Mouse (Mus musculus) embryonic facial prominence, embryonic 13.5 days (tissue): ENCODE data around the gene Lrp1. TPM values are rescaled to one million over a fixed set of nuclear protein-coding genes. Genes with fewer than 3 reads are reported as not detected.

Source experiments
- ATAC-seq: fragments of 200-750 bp; cut with Nextera tagmentation; 2 replicates; pipeline ENCODE4 v1.8.0; 2017; ENCODE audit warnings: low read depth; ENCODE audit not compliant: insufficient number of reproducible peaks, insufficient read depth, low FRiP score, low TSS enrichment
- H3K27ac ChIP-seq: fragments of 300-500 bp; sonication (generic); 2 replicates; pipeline ENCODE4 v1.5.1; 2015; ENCODE audit warnings: moderate library complexity, mild to moderate bottlenecking, inconsistent platforms
- H3K27me3 ChIP-seq: fragments of 300-500 bp; sonication (generic); 2 replicates; pipeline ENCODE4 v1.6.1; 2015; ENCODE audit warnings: mild to moderate bottlenecking, inconsistent platforms
- H3K36me3 ChIP-seq: fragments of 300-500 bp; sonication (generic); 2 replicates; pipeline ENCODE4 v1.6.1; 2015; ENCODE audit warnings: mild to moderate bottlenecking, inconsistent platforms
- H3K4me1 ChIP-seq: fragments of 300-500 bp; sonication (generic); 2 replicates; pipeline ENCODE4 v1.6.1; 2015; ENCODE audit warnings: inconsistent platforms
- H3K4me2 ChIP-seq: fragments of 300-500 bp; sonication (generic); 2 replicates; pipeline ENCODE4 v1.6.1; 2015; ENCODE audit warnings: moderate library complexity, mild to moderate bottlenecking, inconsistent platforms
- H3K4me3 ChIP-seq: fragments of 300-500 bp; sonication (generic); 2 replicates; pipeline ENCODE4 v1.5.1; 2015; ENCODE audit warnings: mild to moderate bottlenecking, inconsistent platforms
- H3K9ac ChIP-seq: fragments of 300-500 bp; sonication (generic); 2 replicates; pipeline ENCODE4 v1.6.1; 2015; ENCODE audit warnings: mild to moderate bottlenecking, inconsistent platforms
- H3K9me3 ChIP-seq: fragments of 300-500 bp; sonication (generic); 2 replicates; pipeline ENCODE4 v1.6.1; 2016; ENCODE audit warnings: inconsistent platforms
- WGBS: fragments of 180-500 bp; shearing (Covaris S2); methylation state at CpG from one replicate; pipeline ENCODE4 v1.1.7; 2015; ENCODE audit warnings: mixed read lengths; 5-methylcytosine and 5-hydroxymethylcytosine counted together
- polyA plus RNA-seq: library from polyadenylated mRNA; unstranded; fragments of >200 nt; fragmentation: Nextera tagmentation; extraction: Ambion mirVana; gene quantifications from 2 replicates; pipeline ENCODE4 v1.2.1, GENCODE M21; 2015

The Lrp1 gene
- polyA plus RNA-seq, 1 experiment from 2014 or later = 139 TPM

DNA sequence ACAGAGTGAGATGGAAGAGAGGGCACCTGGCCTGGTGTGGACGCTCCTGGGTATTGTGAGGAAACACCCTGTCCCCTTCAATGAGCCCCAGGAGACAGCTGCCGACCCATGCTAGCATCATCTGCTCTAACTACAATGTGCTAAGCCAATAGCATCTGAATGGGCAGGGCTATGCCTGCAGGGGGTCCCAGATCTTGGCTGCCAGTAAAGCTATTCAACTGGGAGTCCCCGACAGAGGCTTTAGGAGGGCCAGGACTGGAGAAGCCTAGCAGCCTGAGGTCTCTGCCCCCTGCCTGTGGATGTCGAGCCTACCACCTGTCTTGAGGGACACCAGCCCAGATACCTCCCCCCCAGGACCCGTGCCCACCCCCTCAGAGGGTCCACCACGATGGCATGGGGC, 78.2 kb downstream of the Lrp1 start:
- no peak for ATAC-seq
- Histone ChIP-seq H3K27ac (no peak overlapping the region), H3K9ac (no peak overlapping the region), H3K4me3 (no peak overlapping the region), H3K4me1 (no peaks in the 10 kb centered on the region), H3K27me3 (peaks cover 4% of the 10 kb centered on the region; the same call in 1 of the 2 replicates), H3K9me3 (no peaks in the 10 kb centered on the region), H3K4me2 (no peak overlapping the region), H3K36me3 (peaks cover 95% of the 10 kb centered on the region)
- 52% methylated on average over 6 of the region's 6 CpGs for WGBS

- ATAC-seq = no peak
These were observed 78.9 kb downstream of the Lrp1 start for GRCm38 (mm10) chr10:127542084-127542483.

DNA sequence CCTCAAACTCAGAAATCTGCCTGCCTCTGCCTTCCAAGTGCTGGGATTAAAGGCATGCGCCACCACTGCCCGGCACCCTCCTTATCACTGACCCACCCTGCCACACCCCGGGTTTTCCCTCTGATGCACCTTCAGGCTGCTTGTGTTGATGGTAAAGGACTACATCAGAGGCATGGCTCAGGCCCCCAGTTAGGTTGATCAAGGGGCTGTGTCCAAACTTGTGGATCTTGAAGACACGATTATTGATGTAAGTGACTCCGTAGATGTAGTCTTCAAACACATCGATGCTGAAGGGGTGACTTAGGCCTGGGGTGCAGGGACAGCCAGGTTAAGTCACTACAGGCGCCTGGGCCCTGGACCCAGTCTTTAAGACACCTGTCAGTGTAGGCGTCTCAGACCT, 79.4 kb downstream of the Lrp1 start:
- WGBS = 94% methylated on average over 8 of the region's 8 CpGs
- no peak overlapping the region for H3K4me2 ChIP-seq
- no peaks in the 10 kb centered on the region for H3K9me3 ChIP-seq
- H3K27me3 ChIP-seq = peaks cover 10% of the 10 kb centered on the region
- H3K4me3 ChIP-seq = no peak overlapping the region
- ATAC-seq = no peak
- H3K4me1 ChIP-seq = no peaks in the 10 kb centered on the region
- H3K9ac ChIP-seq = no peak overlapping the region
- no peak overlapping the region for H3K27ac ChIP-seq
- peaks cover 83% of the 10 kb centered on the region for H3K36me3 ChIP-seq

More at GRCm38 (mm10) chr10:127542084-127542483, 78.9 kb downstream of the Lrp1 start:
- H3K9ac ChIP-seq = no peak overlapping the region
- H3K27ac ChIP-seq = no peak overlapping the region
- H3K4me1 ChIP-seq = no peaks in the 10 kb centered on the region
- peaks cover 5% of the 10 kb centered on the region for H3K27me3 ChIP-seq
- 75% methylated on average over 13 of the region's 13 CpGs for WGBS
- H3K4me2 ChIP-seq = no peak overlapping the region
- no peaks in the 10 kb centered on the region for H3K9me3 ChIP-seq
- H3K4me3 ChIP-seq = no peak overlapping the region
- H3K36me3 ChIP-seq = peaks cover 89% of the 10 kb centered on the region

DNA sequence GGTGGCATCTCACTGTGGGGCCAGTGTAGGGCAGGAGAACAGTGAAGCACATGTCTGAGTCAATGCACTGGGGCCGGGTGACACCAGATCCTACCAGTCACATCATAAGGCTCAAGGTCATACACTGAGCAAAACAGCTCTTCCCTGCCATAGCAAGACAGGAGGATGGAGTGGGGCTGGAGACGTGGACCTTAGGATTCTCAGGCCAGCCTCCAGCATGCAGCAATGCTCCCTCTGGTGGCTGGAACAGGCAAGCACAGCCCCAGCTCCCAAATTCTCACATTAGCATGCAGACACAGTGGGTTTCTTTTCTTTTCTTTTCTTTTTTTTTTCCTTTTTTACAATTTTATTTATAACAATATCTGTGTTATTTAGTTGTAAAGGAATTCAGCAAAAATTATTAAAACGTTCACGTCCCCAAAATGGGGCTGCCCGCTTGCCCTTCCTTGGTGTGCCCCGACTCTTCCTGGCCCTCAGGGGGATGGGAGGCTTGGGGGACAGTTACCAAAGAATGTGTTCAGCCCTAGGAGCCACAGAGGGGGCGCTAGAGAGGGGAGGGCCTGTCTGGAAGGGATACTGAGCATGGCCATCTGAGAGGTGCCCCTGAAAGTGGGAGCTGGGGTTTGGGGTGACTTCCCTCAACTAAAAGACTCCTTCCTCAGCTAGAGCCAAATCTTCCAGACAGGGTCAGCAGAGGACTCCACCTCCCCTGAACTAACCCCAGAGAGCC, 82.9 kb downstream of the Lrp1 start:
- ATAC-seq = no peak
- no peak overlapping the region for H3K27ac ChIP-seq
- H3K36me3 ChIP-seq = peaks cover 48% of the 10 kb centered on the region
- H3K4me3 ChIP-seq = no peak overlapping the region
- H3K27me3 ChIP-seq = peaks cover 45% of the 10 kb centered on the region
- no peak overlapping the region for H3K9ac ChIP-seq
- H3K9me3 ChIP-seq = no peaks in the 10 kb centered on the region
- H3K4me1 ChIP-seq = peaks cover 18% of the 10 kb centered on the region
- WGBS = 24% methylated on average over 7 of the region's 7 CpGs
- H3K4me2 ChIP-seq = no peak overlapping the region

- no peak for ATAC-seq
- peaks cover 24% of the 10 kb centered on the region for H3K4me1 ChIP-seq
- no peaks in the 10 kb centered on the region for H3K9me3 ChIP-seq
- H3K27ac ChIP-seq = no peak overlapping the region
- H3K4me3 ChIP-seq = no peak overlapping the region
- no peak overlapping the region for H3K9ac ChIP-seq
- no peak overlapping the region for H3K4me2 ChIP-seq
- peaks cover 35% of the 10 kb centered on the region for H3K36me3 ChIP-seq
- H3K27me3 ChIP-seq = peaks cover 58% of the 10 kb centered on the region
- 8% methylated on average over 8 of the region's 8 CpGs for WGBS
These were observed 84.2 kb downstream of the Lrp1 start for GRCm38 (mm10) chr10:127536586-127537314.

DNA sequence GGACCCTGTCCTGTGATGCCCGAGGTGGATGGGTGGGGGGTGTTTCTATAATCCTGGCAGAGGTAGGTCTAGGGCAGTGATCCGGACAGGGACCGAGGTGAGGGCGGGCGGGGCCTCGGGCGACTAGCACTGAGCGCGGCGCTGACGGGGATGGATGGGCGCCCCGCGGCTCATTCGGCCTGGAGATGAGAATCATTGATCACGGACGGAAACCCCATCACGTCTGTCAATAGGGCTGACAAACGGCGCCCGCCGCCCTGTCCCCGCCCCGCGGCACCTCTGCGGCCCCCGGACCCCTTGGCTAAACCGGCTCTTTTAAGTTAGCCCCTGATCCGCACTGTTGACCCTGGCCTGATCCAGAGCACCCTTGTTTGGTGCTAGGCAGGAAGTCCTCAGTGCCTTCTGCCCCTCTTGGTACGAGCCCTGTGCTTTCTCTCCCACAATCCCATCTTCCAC, 86.0 kb downstream of the Lrp1 start:
- peaks cover 36% of the 10 kb centered on the region for H3K4me1 ChIP-seq
- H3K36me3 ChIP-seq = peaks cover 18% of the 10 kb centered on the region
- peak overlapping the region; percentile 84 for H3K4me2 ChIP-seq
- peak overlapping the region; percentile 56 for H3K9ac ChIP-seq
- ATAC-seq = no peak
- H3K9me3 ChIP-seq = no peaks in the 10 kb centered on the region
- 1% methylated on average over 30 of the region's 30 CpGs for WGBS
- H3K4me3 ChIP-seq = peak overlapping the region; percentile 50
- peaks cover 76% of the 10 kb centered on the region for H3K27me3 ChIP-seq
- H3K27ac ChIP-seq = no peak overlapping the region

DNA sequence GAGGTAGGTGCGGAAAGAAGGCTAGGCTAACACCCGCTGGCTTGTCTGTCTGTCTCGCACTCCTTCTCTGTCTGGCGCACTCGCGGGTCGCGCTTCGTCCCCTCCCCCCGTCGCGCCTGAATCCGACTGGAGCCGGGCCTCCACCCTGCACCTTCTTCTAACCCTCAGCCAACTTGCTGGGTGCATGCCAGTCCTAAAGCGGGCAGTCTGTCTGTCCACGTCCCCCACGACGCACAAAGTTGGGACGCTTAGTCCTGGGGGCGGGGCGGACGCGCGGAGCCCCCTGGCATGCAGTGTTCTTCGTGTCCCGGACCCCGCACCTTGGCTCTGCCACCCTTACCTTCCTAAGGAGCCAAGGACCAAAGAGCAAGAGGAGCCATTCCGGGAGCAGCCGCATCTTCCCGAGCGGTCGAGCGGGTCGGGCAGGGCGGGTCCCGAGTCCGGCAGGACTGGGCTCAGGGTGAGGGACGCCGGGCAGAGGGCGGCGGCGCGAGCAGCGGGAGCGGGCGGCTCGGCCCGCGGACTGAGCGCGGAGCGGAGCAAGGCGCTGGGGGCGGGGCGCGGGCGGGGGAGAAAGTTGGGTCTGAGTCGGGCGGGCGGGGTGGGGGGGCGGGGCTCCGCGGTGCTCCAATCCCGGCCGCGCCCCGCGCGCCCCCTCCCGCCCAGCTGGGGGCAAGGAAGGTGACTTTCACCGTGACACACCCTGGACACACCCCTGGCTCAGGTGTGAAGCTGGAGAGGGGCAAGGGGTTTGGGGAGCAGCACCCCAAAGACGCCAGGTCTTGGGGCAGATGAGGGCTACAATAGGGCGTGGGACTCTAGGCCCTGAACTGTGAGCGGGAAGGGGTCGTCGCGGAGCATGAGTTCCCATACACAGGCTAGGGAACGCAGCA, 86.7 kb downstream of the Lrp1 start, which contains the start of gene Nxph4:
TSS of gene Nxph4 (minus strand) at position 524 of the 893 bp plus-strand sequence.
- peaks cover 12% of the 10 kb centered on the region for H3K36me3 ChIP-seq
- peaks cover 83% of the 10 kb centered on the region for H3K27me3 ChIP-seq
- WGBS = under 1% methylated on average over 76 of the region's 78 CpGs
- ATAC-seq = no peak
- no peaks in the 10 kb centered on the region for H3K9me3 ChIP-seq
- no peak within 1 kb of the TSS for H3K27ac ChIP-seq
- peaks cover 40% of the 10 kb centered on the region for H3K4me1 ChIP-seq
- H3K4me3 ChIP-seq = peak within 1 kb of the TSS; percentile 50
- peak within 1 kb of the TSS; percentile 84 for H3K4me2 ChIP-seq
- H3K9ac ChIP-seq = peak within 1 kb of the TSS; percentile 56

DNA sequence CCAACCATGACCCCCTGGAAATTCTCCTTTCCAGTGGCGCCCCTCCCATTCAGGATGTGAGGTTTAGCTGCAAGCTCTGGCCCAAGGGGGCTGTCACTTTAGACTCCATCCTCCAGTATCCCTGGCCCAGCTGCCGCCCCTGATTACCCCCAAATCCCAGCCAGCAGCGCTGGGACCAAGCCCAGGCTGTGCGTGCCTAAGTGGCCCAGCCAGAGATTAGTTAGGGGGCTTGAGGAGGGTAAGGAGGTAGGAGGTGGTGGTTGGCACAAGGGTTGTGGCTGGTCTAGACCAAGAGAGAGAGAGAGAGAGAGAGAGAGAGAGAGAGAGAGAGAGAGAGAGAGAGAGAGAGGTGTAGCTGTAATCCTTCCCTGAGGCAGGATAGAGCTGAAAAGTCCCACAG, 89.4 kb downstream of the Lrp1 start:
- H3K4me2 ChIP-seq = peak overlapping the region; percentile 48; the same call in 1 of the 2 replicates
- H3K27me3 ChIP-seq = peaks cover 100% of the 10 kb centered on the region
- H3K27ac ChIP-seq = no peak overlapping the region
- H3K9ac ChIP-seq = no peak overlapping the region
- peaks cover 47% of the 10 kb centered on the region for H3K4me1 ChIP-seq
- H3K36me3 ChIP-seq = no peaks in the 10 kb centered on the region
- under 1% methylated on average over 4 of the region's 4 CpGs for WGBS
- H3K9me3 ChIP-seq = no peaks in the 10 kb centered on the region
- H3K4me3 ChIP-seq = peak overlapping the region; percentile 24; the same call in 1 of the 2 replicates
- no peak for ATAC-seq

DNA sequence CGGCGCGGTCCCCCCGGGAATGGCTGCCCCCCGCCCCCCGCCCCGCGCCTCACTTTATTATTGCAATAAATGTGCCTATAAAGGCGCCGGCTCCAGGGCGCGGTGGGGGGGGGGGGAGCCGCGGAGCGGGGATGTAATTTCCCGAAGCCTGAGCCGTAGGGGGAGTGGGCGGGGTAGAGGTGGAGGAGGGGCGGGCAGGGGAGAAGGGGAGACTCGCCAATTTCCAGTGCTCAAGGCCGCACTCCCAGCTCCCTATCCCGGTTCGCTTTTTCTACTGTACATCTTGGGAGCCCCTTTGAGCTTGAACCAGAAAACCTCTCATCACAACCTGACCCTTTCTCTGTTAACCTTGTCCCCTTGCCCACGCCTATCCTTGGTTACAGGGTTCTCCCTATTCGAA, 90.0 kb downstream of the Lrp1 start:
- H3K27me3 ChIP-seq = peaks cover 100% of the 10 kb centered on the region
- no peak overlapping the region for H3K27ac ChIP-seq
- H3K36me3 ChIP-seq = no peaks in the 10 kb centered on the region
- under 1% methylated on average over 18 of the region's 25 CpGs for WGBS
- no peak for ATAC-seq
- H3K4me2 ChIP-seq = peak overlapping the region; percentile 48
- peaks cover 53% of the 10 kb centered on the region for H3K4me1 ChIP-seq
- peak overlapping the region; percentile 24 for H3K4me3 ChIP-seq
- no peaks in the 10 kb centered on the region for H3K9me3 ChIP-seq
- H3K9ac ChIP-seq = 0 out of 2 replicates have a peak overlapping the region, but pooled peaks have one; percentile 32

DNA sequence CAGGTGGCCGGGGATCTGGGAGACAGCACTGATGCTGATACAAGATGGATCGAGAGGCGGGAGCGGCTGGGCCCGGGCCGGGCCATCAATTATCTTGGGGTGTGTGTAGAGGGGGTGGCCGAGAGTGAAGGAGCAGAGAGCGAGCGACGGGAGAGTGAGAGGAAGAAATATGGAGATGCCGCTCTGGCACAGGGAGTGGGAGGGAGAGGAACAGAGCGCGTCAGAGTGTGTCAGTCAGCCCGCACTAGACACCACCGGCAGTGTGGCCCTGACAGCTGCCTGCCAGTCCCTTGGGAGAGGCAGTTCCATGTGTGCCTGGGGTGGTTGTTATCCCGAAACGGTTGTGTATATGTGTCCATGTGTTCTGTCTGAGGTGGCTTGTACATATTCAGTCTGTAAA, 93.5 kb downstream of the Lrp1 start:
- Histone ChIP-seq H3K4me1 (peaks cover 48% of the 10 kb centered on the region), H3K9ac (no peak overlapping the region), H3K4me3 (no peak overlapping the region; the same call in 1 of the 2 replicates), H3K9me3 (no peaks in the 10 kb centered on the region), H3K27me3 (peaks cover 94% of the 10 kb centered on the region), H3K4me2 (no peak overlapping the region), H3K36me3 (no peaks in the 10 kb centered on the region), H3K27ac (no peak overlapping the region)
- ATAC-seq = no peak
- WGBS = 3% methylated on average over 17 of the region's 17 CpGs

- WGBS = under 1% methylated on average over 26 of the region's 26 CpGs
- peak overlapping the region; percentile 53 for H3K4me2 ChIP-seq
- peaks cover 48% of the 10 kb centered on the region for H3K4me1 ChIP-seq
- ATAC-seq = 0 out of 2 replicates have a peak, but pooled peaks have one; percentile 10
- H3K27me3 ChIP-seq = peaks cover 86% of the 10 kb centered on the region
- peak overlapping the region; percentile 54 for H3K9ac ChIP-seq
- H3K9me3 ChIP-seq = no peaks in the 10 kb centered on the region
- no peak overlapping the region for H3K27ac ChIP-seq
- peak overlapping the region; percentile 33 for H3K4me3 ChIP-seq
- no peaks in the 10 kb centered on the region for H3K36me3 ChIP-seq
These were observed 94.3 kb downstream of the Lrp1 start for GRCm38 (mm10) chr10:127526681-127527080.
